Mouse (Mus musculus) frontal cortex, postnatal 14 days (tissue): ENCODE results near the gene D17H6S53E.
"Not testable (repeated sequence)": the region's sequence is repeated elsewhere in the genome, so short reads cannot be mapped to it uniquely, and the experiment has no call there.

Experiments used
- DNase-seq, 2 experiments: peaks; one replicate each; pipeline ENCODE4 v3.0.0; 2022; ENCODE audit warnings: low spot score in 2 of 2

D17H6S53E gene

GRCm38 (mm10) chr17:35101161-35101560 lies 25.0 kb upstream of the D17H6S53E start:
- DNase-seq, result no peak

- DNase-seq, result no peak
Observed at GRCm38 (mm10) chr17:35102299-35102698, 23.9 kb upstream of the D17H6S53E start.

- no peak for DNase-seq
Observed at GRCm38 (mm10) chr17:35103221-35103690, 22.9 kb upstream of the D17H6S53E start.

GRCm38 (mm10) chr17:35104079-35104478 lies 22.1 kb upstream of the D17H6S53E start:
- DNase-seq, result no peak

GRCm38 (mm10) chr17:35104754-35105153 lies 21.4 kb upstream of the D17H6S53E start:
- no peak for DNase-seq

GRCm38 (mm10) chr17:35105740-35106389 lies 20.3 kb upstream of the D17H6S53E start:
- no peak for DNase-seq

- DNase-seq, result no peak
Observed at GRCm38 (mm10) chr17:35106522-35106921, 19.7 kb upstream of the D17H6S53E start.

GRCm38 (mm10) chr17:35108097-35108496 lies 18.1 kb upstream of the D17H6S53E start, which contains the start of gene Ly6g5c:
Gene Ly6g5c (plus strand): TSS chr17:35108279.
- DNase-seq, result no peak

GRCm38 (mm10) chr17:35111774-35112173 lies 14.4 kb upstream of the D17H6S53E start:
- DNase-seq, result no peak

GRCm38 (mm10) chr17:35115046-35116019 lies 10.8 kb upstream of the D17H6S53E start, which contains the start of gene Ly6g5b:
Gene Ly6g5b (minus strand): TSS chr17:35115428.
- no peak for DNase-seq

GRCm38 (mm10) chr17:35120745-35121142 lies 5.4 kb upstream of the D17H6S53E start:
- peak in 1 of 2 experiments; percentile 33 for DNase-seq

GRCm38 (mm10) chr17:35121143-35121799 lies 4.9 kb upstream of the D17H6S53E start, which contains the start of gene Gpank1:
Gene Gpank1 (plus strand): TSS chr17:35121455.
- DNase-seq, result peak; percentile 96 to 98

GRCm38 (mm10) chr17:35121871-35122303 lies 4.3 kb upstream of the D17H6S53E start, which contains the start of gene Csnk2b:
Gene Csnk2b (minus strand): TSS chr17:35122053.
- peak; percentile 58 to 70 for DNase-seq

- not testable (repeated sequence) for DNase-seq
Observed at GRCm38 (mm10) chr17:35123287-35123686, 2.9 kb upstream of the D17H6S53E start.

GRCm38 (mm10) chr17:35124261-35124896 lies 1.8 kb upstream of the D17H6S53E start:
- not testable (repeated sequence) for DNase-seq

- no peak for DNase-seq
Observed at GRCm38 (mm10) chr17:35125081-35125480, 1.1 kb upstream of the D17H6S53E start.

- DNase-seq, result no peak
Observed at GRCm38 (mm10) chr17:35125578-35125977, 595 bp upstream of the D17H6S53E start.

GRCm38 (mm10) chr17:35127017-35127416 lies 844 bp downstream of the D17H6S53E start:
- no peak for DNase-seq

- no peak for DNase-seq
Observed at GRCm38 (mm10) chr17:35128996-35129395, 2.8 kb downstream of the D17H6S53E start.

GRCm38 (mm10) chr17:35131038-35131437 lies 4.9 kb downstream of the D17H6S53E start:
- no peak for DNase-seq
